25 mouse cellular contexts compared by ENCODE assay signal in genomic region chr3:27791633-27791951, GRCm38 (mm10).
DNase-seq lines count a peak whose midpoint lies in the region; ATAC-seq and TF ChIP-seq lines count a peak whose summit lies in the region.
"Had no signal": no experiment of that assay in that cellular context is flagged by ENCODE, and none has a peak within 500 bp of the region (broad histone marks: within the 10 kb centered on the region; RNA-seq: fewer than 3 reads in every experiment).

No protein-coding gene starts in this region.

- in situ Hi-C loops in Patski (cut with MboI; ENCODE audit: low pct_unique_long_range_greater_than_20kb) = no loop called here

- H3K4me1 ChIP-seq in kidney, embryonic 14.5 days (ENCODE audit: control insufficient read depth, insufficient read depth, low read length) = no peaks in the 10 kb centered on the region
- H3K4me1 ChIP-seq: limb, embryonic 15.5 days had no signal

- H3K36me3 ChIP-seq in kidney, embryonic 14.5 days (ENCODE audit: control insufficient read depth, insufficient read depth, low read length) = no peaks in the 10 kb centered on the region
- H3K36me3 ChIP-seq: embryonic facial prominence, embryonic 13.5 days; hindbrain, embryonic 12.5 days; limb, embryonic 15.5 days; midbrain, embryonic 12.5 days had no signal

- no peak for TF ChIP-seq CTCF in Patski (IDR thresholded peaks at IDR 0.05)

- peak; percentile 82 for ATAC-seq in Patski
- ATAC-seq in megakaryocyte-erythroid progenitor cell, adult 5-6 weeks (replicated peaks; ENCODE audit: low FRiP score, low TSS enrichment, poor library complexity, severe bottlenecking) = 0 out of 2 replicates have a peak, but pooled peaks have one; percentile 44
- no peak for ATAC-seq in kidney, embryonic 14.5 days (ENCODE audit: low FRiP score, low TSS enrichment)
- ATAC-seq: forebrain, embryonic 14.5 days had no signal

- no peaks in the 10 kb centered on the region for H3K27me3 ChIP-seq in Patski
- H3K27me3 ChIP-seq in kidney, embryonic 14.5 days (ENCODE audit: control insufficient read depth, insufficient read depth, low read length) = no peaks in the 10 kb centered on the region
- H3K27me3 ChIP-seq: embryonic facial prominence, embryonic 13.5 days; hindbrain, embryonic 12.5 days; limb, embryonic 15.5 days; midbrain, embryonic 12.5 days had no signal

- WGBS in kidney, embryonic 14.5 days = 61% methylated on average over 3 of the region's 3 CpGs

- no peak overlapping the region for H3K27ac ChIP-seq in kidney, embryonic 14.5 days (ENCODE audit: low read depth, low read length)
- H3K27ac ChIP-seq: embryonic facial prominence, embryonic 13.5 days; hindbrain, embryonic 12.5 days; kidney, postnatal 0 days; left cerebral cortex, adult 2 months; limb, embryonic 15.5 days; liver, embryonic 14.5 days; midbrain, embryonic 12.5 days had no signal

- no peak overlapping the region for H3K4me2 ChIP-seq in kidney, embryonic 14.5 days (replicated peaks; ENCODE audit: low read depth, low read length)
- H3K4me2 ChIP-seq: embryonic facial prominence, embryonic 13.5 days; heart, embryonic 11.5 days; hindbrain, embryonic 12.5 days; limb, embryonic 15.5 days; lung, embryonic 14.5 days; midbrain, embryonic 12.5 days had no signal

- no peaks in the 10 kb centered on the region for H3K9me3 ChIP-seq in kidney, embryonic 14.5 days (ENCODE audit: control insufficient read depth, low read length)
- H3K9me3 ChIP-seq: embryonic facial prominence, embryonic 13.5 days; hindbrain, embryonic 12.5 days; limb, embryonic 15.5 days; midbrain, embryonic 12.5 days had no signal

- H3K9ac ChIP-seq in kidney, embryonic 14.5 days (ENCODE audit: low read depth, low read length) = no peak overlapping the region
- H3K9ac ChIP-seq: embryonic facial prominence, embryonic 13.5 days; hindbrain, embryonic 12.5 days; limb, embryonic 15.5 days; liver, embryonic 14.5 days; lung, embryonic 14.5 days; midbrain, embryonic 12.5 days had no signal

- POLR2A ChIA-PET in Patski (lab: Charles Lee) = no interaction called here

- DNase-seq in 3T3-L1 (ENCODE audit: low read depth, low spot score) = peak; percentile 57
- DNase-seq in Patski (ENCODE audit: low read depth, low spot score) = peak; percentile 98
- peak; percentile 55 for DNase-seq in fat pad, adult 2 months (ENCODE audit: extremely low read depth, low read depth, low spot score)
- DNase-seq in spleen, postnatal 14 days (ENCODE audit: low spot score in 2 of 2) = no peak
- DNase-seq in testis, postnatal 10 days (ENCODE audit: low spot score) = no peak
- DNase-seq: adrenal gland, postnatal 36 days; cerebellum, adult 11-12 months; cerebellum, postnatal 10 days; heart, postnatal 10 days; kidney, adult 11 months; left cerebral cortex, postnatal 4 days; lung, embryonic 14.5 days; lung, postnatal 4 days; right cerebral cortex, postnatal 14 days had no signal

- no peak overlapping the region for H3K4me3 ChIP-seq in kidney, embryonic 14.5 days (ENCODE audit: low read length)
- H3K4me3 ChIP-seq: embryonic facial prominence, embryonic 13.5 days; hindbrain, embryonic 12.5 days; left cerebral cortex, adult 2 months; limb, embryonic 15.5 days; midbrain, embryonic 12.5 days had no signal

- CTCF ChIA-PET in Patski (lab: Charles Lee) = interaction anchor here (0.9 to 1.2 kb wide), 3 partner anchors 18 to 83 kb away, joined by 3 read pairs; no protein-coding TSS in a partner anchor

Comparison
In these comparisons a context has a peak if more than half of its experiments do, and no peak if none do; other contexts are left out.
1. DNase-seq: peak in 3T3-L1 (single experiment), Patski (single experiment) and fat pad, adult 2 months (single experiment); none in spleen, postnatal 14 days (0 of 2) and testis, postnatal 10 days (single experiment).